Mouse (Mus musculus): Measurements from ENCODE around the gene Il17re. TPM values are rescaled to one million over a fixed set of nuclear protein-coding genes. Genes with fewer than 3 reads are reported as not detected.

Gene Il17re
- 6.1 and 7.8 TPM in 2 replicates for polyA plus RNA-seq (2015; fragmentation: Nextera tagmentation; extraction: Ambion mirVana)

DNA sequence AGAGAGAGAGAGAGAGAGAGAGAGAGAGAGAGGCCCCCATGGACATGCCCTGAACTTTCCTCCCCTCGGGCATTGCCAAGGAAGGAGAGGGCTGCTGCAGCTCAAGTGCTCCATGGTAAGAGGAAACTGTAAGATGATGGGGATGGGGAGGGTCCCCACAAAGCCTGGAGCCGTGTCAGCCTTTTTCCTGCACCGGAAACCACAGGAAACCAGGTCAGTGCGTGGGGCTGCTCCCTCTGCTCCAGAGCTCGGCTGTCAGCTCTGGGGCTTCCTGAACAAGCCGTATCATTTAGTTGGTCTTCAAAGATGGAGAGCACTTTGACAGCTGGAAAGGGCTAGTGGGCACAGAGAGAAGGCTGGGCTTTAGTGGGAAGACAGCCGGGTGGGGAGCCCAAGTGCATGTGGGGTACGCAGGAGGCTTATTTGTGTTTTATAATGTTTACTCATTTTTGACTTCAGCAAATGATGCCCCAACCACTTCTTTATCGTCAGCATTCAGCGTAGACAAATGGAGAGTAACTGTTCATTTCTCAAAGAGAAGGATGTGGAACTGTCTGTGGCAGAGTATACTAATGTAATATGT is at the start of gene Il17re:
Gene Il17re, plus strand, starts transcription at position 533 of the 583 bp plus-strand sequence.
- ATAC-seq (replicated peaks; ENCODE audit: low FRiP score): no peak
- H3K27ac ChIP-seq: peak within 1 kb of the TSS; percentile 60; the same call in 1 of the 2 replicates
- H3K4me1 ChIP-seq: 0 out of 2 replicates have a peak, but pooled peaks cover 7% of the 10 kb centered on the region
- H3K4me3 ChIP-seq (replicated peaks): peak within 1 kb of the TSS; percentile 10; the same call in 1 of the 2 replicates
- H3K9ac ChIP-seq: no peak within 1 kb of the TSS
- peak within 1 kb of the TSS; percentile 34; the same call in 1 of the 2 replicates for H3K4me2 ChIP-seq
- no peaks in the 10 kb centered on the region for H3K9me3 ChIP-seq (replicated peaks)
- H3K27me3 ChIP-seq: no peaks in the 10 kb centered on the region; the same call in 1 of the 2 replicates
- H3K36me3 ChIP-seq: no peaks in the 10 kb centered on the region
- 55% methylated on average over 10 of the region's 10 CpGs for WGBS

DNA sequence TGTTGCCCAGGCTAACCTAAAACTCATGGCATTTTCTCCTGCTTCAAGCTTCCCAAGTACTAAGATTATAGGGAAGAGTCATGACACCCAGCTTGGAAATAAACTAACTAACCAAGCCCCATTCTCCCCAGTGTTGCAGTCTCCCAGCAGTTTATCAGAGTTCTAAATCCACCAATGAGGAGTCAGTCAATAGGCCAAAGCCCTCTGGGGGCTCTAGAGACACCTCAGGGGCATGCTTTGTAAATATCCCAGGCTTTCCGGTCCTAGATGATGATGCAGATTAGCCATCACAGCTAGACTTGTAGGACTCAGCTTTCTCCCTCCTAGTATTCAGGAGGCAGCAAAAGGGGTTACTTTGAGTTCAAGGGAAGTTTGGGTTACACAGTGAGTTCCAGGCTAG is 48.3 kb upstream of the Il17re start:
- Histone ChIP-seq H3K9me3 (replicated peaks) (no peaks in the 10 kb centered on the region), H3K27me3 (no peaks in the 10 kb centered on the region), H3K4me1 (no peaks in the 10 kb centered on the region), H3K36me3 (peaks cover 14% of the 10 kb centered on the region), H3K4me3 (replicated peaks) (no peak overlapping the region), H3K9ac (no peak overlapping the region), H3K27ac (no peak overlapping the region), H3K4me2 (no peak overlapping the region)
- ATAC-seq (replicated peaks; ENCODE audit: low FRiP score): no peak
- 62% methylated on average over 1 of the region's 1 CpGs for WGBS

DNA sequence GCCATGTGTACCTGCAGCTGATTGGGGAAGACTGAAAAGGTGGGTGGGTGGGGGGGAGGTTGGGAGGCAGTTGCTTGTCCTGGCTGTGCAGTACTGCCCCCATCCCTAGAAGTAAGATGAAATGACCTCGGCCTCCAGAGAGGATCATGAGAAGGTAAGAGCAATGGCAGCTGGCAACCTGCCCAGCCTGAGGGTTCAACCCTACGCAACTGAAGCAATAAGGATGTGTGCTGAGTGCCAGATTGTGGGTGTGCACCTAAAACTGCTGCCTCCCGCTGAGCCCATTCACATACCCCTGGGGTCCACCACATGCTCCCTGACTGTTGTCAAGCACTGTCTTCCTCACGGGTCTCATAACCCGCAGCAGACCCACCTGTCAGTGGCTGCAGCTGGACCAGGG is 41.9 kb upstream of the Il17re start:
- WGBS: 76% methylated on average over 5 of the region's 5 CpGs

DNA sequence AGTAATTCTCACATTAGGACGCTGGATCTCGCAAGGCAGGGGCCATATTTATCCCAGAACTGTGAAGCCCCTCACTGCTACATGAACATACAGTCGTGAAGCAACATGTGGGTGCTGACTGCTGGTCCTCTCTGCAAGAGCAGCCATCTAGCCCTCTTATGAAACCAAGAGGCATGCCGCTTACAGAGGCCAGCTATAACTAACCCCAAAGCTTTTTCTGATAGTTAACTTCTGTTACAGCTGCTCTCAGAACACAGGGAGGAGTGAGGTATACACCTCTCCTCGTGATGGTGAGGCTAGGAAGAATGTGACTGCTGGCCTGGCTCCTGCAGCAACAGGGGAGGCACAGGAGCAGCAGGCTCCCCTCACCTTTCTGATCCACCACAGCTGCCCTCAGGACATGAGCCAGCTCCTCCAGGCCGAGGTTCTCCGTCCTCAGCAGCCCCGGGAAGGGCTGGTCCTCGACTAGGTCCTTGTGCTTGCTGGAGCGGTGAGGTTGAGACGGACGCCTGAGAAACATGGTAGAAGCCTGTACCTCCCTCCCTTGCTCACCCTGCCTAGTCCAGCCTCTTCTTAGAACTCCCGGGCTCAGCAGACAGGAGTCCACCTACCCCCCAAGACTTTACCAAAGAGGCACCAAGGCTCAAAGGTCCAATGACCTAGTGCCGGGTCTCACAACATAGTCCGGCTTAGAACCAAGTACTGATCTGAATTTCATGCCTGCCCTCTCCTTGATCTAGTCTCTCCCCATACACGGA is 39.7 kb upstream of the Il17re start:
- 11% methylated on average over 16 of the region's 16 CpGs for whole genome bisulfite sequencing
- Histone ChIP-seq H3K27ac (peak overlapping the region; percentile 65), H3K9ac (peak overlapping the region; percentile 66), H3K27me3 (no peaks in the 10 kb centered on the region), H3K36me3 (peaks cover 26% of the 10 kb centered on the region), H3K4me1 (peaks cover 15% of the 10 kb centered on the region), H3K9me3 (replicated peaks) (no peaks in the 10 kb centered on the region), H3K4me3 (replicated peaks) (peak overlapping the region; percentile 63), H3K4me2 (peak overlapping the region; percentile 90)
- peak; percentile 77 for ATAC-seq (replicated peaks; ENCODE audit: low FRiP score)

More for the DNA sequence above, 41.9 kb upstream of the Il17re start:
- H3K4me3 ChIP-seq (replicated peaks): no peak overlapping the region
- H3K4me2 ChIP-seq: no peak overlapping the region
- peaks cover 15% of the 10 kb centered on the region for H3K4me1 ChIP-seq
- no peak overlapping the region for H3K9ac ChIP-seq
- H3K27ac ChIP-seq: no peak overlapping the region
- H3K9me3 ChIP-seq (replicated peaks): no peaks in the 10 kb centered on the region
- peaks cover 26% of the 10 kb centered on the region for H3K36me3 ChIP-seq
- no peaks in the 10 kb centered on the region for H3K27me3 ChIP-seq
- no peak for ATAC-seq (replicated peaks; ENCODE audit: low FRiP score)

DNA sequence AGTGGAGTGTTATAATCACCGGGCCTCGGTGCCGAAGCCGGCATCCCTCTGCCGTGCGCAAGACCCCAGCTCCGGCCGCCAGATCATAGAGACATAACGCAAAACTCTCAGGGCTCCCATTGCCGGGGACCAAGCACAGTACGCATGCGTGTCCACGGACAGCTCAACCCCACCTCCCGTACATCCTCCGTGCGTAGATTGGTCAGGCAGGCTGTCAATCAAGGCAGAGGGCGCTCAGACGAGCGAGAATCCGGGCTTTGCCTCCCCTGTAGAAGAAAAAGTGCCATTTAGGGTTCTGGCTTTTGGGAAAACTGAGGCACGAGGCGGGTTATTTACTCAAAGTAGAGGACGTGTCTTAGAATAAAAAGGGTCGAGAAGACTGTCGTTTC is 39.1 kb upstream of the Il17re start, which contains the start of gene Rpusd3:
Gene Rpusd3, minus strand, starts transcription at position 142 of the 389 bp plus-strand sequence.
- under 1% methylated on average over 25 of the region's 25 CpGs for WGBS
- H3K4me1 ChIP-seq: peaks cover 15% of the 10 kb centered on the region
- H3K27me3 ChIP-seq: no peaks in the 10 kb centered on the region

DNA sequence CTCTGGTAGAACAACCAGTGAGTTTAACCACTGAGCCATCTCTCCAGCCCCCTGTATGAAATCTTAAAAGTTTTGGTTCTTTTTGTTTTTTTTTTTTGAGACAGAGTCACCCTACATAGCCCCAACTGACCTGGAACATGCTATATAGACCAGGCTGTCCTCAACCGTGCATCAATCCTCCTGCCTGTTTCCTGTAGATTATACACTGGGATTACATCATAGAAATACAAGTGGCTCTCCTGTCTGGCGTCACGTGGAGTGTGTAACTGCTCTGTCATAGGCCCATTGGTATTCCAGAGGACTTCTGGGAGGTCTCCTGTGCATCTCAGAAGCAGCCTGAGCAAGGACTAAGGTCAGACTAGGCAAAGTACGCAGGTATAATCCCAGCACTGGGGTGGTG is 35.3 kb upstream of the Il17re start:
- 77% methylated on average over 4 of the region's 4 CpGs for WGBS
- H3K27ac ChIP-seq: no peak overlapping the region
- no peak for ATAC-seq (replicated peaks; ENCODE audit: low FRiP score)

More for the DNA sequence above, 39.1 kb upstream of the Il17re start, which contains the start of gene Rpusd3:
- Histone ChIP-seq H3K27ac (peak within 1 kb of the TSS; percentile 65), H3K36me3 (peaks cover 26% of the 10 kb centered on the region), H3K4me2 (peak within 1 kb of the TSS; percentile 90), H3K9me3 (replicated peaks) (no peaks in the 10 kb centered on the region), H3K9ac (peak within 1 kb of the TSS; percentile 66), H3K4me3 (replicated peaks) (peak within 1 kb of the TSS; percentile 63)
- ATAC-seq (replicated peaks; ENCODE audit: low FRiP score): peak; percentile 97

DNA sequence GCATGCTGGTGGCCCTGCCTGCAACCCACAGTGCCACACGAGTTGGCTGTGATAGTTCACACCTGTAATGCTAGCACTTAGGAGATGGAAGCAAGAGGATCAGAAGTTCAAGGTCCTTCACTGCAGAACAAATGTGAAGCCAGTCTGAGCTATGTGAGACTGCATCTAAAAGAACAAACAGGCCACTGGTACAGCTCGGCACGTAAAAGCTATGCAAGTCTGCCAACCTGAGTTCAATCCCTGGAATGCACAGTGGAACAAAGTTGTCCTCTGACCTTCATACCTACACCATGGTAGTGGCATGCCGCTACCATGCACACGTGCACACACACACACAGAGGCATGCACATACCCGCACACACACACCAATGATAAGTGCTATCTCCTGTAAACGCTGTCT is 34.1 kb upstream of the Il17re start:
- WGBS: 82% methylated on average over 7 of the region's 7 CpGs
- Histone ChIP-seq H3K9ac (no peak overlapping the region), H3K4me1 (peaks cover 3% of the 10 kb centered on the region), H3K4me3 (replicated peaks) (no peak overlapping the region), H3K27ac (no peak overlapping the region), H3K36me3 (no peaks in the 10 kb centered on the region), H3K27me3 (no peaks in the 10 kb centered on the region), H3K4me2 (no peak overlapping the region), H3K9me3 (replicated peaks) (peaks cover 3% of the 10 kb centered on the region; the same call in 1 of the 2 replicates)
- ATAC-seq (replicated peaks; ENCODE audit: low FRiP score): no peak

More for the DNA sequence above, 35.3 kb upstream of the Il17re start:
- H3K9me3 ChIP-seq (replicated peaks): peaks cover 3% of the 10 kb centered on the region; the same call in 1 of the 2 replicates
- H3K4me1 ChIP-seq: peaks cover 10% of the 10 kb centered on the region
- no peak overlapping the region for H3K4me2 ChIP-seq
- H3K4me3 ChIP-seq (replicated peaks): no peak overlapping the region
- no peaks in the 10 kb centered on the region for H3K27me3 ChIP-seq
- H3K9ac ChIP-seq: no peak overlapping the region
- H3K36me3 ChIP-seq: no peaks in the 10 kb centered on the region

DNA sequence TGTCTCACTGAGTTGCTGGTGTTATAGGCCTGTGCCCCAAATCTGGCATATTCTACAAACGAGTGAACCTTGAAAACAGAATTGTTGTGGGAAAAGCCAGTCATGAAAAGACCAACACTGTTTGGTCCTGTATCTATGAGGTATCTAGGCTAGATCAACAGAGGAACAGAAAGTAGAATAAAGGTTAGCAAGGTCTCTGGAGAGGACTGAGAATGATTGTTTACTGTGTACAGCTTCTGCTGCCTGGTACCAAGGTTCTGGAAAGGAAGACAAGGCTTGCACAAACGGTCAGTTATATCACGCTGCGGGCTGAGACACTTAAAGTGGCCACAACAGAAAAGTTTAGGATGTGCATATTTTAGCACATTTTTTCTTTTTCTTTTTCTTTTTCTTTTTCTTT is 31.6 kb upstream of the Il17re start:
- Histone ChIP-seq H3K4me1 (no peaks in the 10 kb centered on the region), H3K9me3 (replicated peaks) (peaks cover 3% of the 10 kb centered on the region; the same call in 1 of the 2 replicates), H3K4me3 (replicated peaks) (no peak overlapping the region), H3K4me2 (no peak overlapping the region), H3K36me3 (no peaks in the 10 kb centered on the region), H3K9ac (no peak overlapping the region), H3K27ac (no peak overlapping the region), H3K27me3 (no peaks in the 10 kb centered on the region)
- no peak for ATAC-seq (replicated peaks; ENCODE audit: low FRiP score)
- 92% methylated on average over 4 of the region's 4 CpGs for WGBS

DNA sequence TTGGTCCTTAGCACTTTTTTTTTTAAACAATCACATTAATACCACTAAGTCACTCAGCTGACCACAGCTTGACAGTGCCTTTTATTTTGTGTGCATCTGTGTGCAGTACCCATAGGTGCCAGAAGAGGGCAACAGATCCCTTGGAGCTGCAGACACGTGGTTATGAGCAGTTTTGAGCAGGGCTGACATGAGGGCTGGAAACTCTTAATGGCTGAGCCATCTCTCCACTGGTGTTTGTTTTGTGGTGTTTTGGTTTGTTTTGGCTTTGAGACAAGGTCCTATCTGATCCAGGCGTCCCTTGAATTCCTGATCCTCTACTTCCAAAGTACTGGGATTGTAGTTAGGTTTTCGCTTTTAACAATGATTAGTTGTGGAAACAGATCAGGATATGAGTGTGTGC is 30.9 kb upstream of the Il17re start:
- no peak overlapping the region for H3K9ac ChIP-seq
- H3K4me2 ChIP-seq: no peak overlapping the region
- no peaks in the 10 kb centered on the region for H3K27me3 ChIP-seq
- no peak overlapping the region for H3K27ac ChIP-seq
- 0 out of 2 replicates have a peak, but pooled peaks cover 4% of the 10 kb centered on the region for H3K4me1 ChIP-seq
- H3K4me3 ChIP-seq (replicated peaks): no peak overlapping the region
- peaks cover 3% of the 10 kb centered on the region; the same call in 1 of the 2 replicates for H3K9me3 ChIP-seq (replicated peaks)
- no peaks in the 10 kb centered on the region for H3K36me3 ChIP-seq
- 59% methylated on average over 3 of the region's 3 CpGs for WGBS
- ATAC-seq (replicated peaks; ENCODE audit: low FRiP score): no peak

DNA sequence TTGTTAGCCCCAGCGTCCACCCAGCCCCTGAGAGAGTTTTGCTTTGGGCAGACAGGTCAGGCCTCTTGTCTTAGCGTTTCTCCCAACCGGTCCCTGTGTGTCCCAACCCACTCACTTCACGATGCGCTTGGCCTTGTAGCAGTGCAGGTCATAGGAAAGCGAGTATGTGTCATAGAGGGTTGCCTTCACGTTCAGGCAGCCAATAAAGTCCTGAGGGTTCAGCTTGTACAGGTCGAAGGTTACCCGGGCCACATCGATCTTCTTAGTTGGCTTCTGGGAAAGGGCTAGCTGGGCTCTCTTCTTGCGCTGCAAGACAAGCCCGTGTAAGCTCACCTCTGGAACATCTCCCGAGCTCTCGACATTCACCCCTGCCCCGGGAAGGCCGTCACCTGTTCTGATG is 30.3 kb upstream of the Il17re start:
- no peak for ATAC-seq (replicated peaks; ENCODE audit: low FRiP score)
- WGBS: 89% methylated on average over 16 of the region's 16 CpGs
- Histone ChIP-seq H3K9ac (no peak overlapping the region), H3K4me3 (replicated peaks) (no peak overlapping the region), H3K9me3 (replicated peaks) (peaks cover 3% of the 10 kb centered on the region; the same call in 1 of the 2 replicates), H3K27ac (no peak overlapping the region), H3K4me2 (no peak overlapping the region), H3K36me3 (no peaks in the 10 kb centered on the region), H3K27me3 (no peaks in the 10 kb centered on the region), H3K4me1 (0 out of 2 replicates have a peak, but pooled peaks cover 4% of the 10 kb centered on the region)

DNA sequence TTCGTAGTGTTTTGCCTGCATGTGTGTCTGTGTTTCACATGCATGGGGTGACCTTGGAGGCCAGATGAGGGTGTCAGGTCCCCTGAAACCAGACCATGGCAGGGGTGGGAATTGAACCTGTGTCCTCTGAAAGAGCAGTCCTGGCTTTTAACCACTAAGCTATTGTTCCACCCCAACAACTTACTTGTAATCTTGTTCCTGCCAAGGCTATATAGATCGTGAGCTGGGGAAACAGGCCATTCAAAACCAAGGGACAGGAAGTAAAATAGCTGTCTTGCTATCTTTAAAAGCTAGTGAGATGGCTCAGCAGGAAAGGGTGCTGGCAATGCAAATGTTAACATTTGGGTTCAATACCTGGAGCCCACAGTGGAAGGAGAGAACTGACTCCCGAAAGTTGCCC is 28.3 kb upstream of the Il17re start:
- H3K27ac ChIP-seq: no peak overlapping the region
- 75% methylated on average over 3 of the region's 3 CpGs for WGBS
- no peaks in the 10 kb centered on the region for H3K36me3 ChIP-seq
- no peak overlapping the region for H3K9ac ChIP-seq
- no peak overlapping the region for H3K4me2 ChIP-seq
- 0 out of 2 replicates have a peak, but pooled peaks cover 4% of the 10 kb centered on the region for H3K4me1 ChIP-seq
- H3K9me3 ChIP-seq (replicated peaks): peaks cover 3% of the 10 kb centered on the region; the same call in 1 of the 2 replicates
- no peaks in the 10 kb centered on the region for H3K27me3 ChIP-seq
- ATAC-seq (replicated peaks; ENCODE audit: low FRiP score): no peak
- H3K4me3 ChIP-seq (replicated peaks): no peak overlapping the region

DNA sequence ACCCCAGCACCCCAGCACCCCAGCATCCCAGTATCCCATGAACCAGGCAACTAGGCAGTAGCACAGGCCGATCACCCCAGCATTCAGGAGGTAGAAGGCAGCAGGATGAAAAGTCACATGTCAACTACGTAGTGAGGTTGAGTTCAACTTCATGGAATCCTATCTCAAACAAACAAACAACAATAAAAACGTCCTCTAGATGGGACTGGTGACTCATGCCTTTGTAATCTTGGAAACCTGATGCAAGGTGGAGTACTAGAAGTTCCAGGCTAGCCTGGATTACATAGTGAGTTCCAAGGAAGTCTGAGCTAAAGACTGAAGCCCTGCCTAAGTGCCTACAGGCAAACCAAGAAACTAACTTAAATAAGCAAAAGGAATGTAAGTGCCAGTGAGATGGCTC is 27.4 kb upstream of the Il17re start:
- no peak overlapping the region for H3K27ac ChIP-seq
- H3K9me3 ChIP-seq (replicated peaks): peaks cover 3% of the 10 kb centered on the region; the same call in 1 of the 2 replicates
- H3K4me3 ChIP-seq (replicated peaks): no peak overlapping the region
- H3K27me3 ChIP-seq: no peaks in the 10 kb centered on the region
- no peak overlapping the region for H3K4me2 ChIP-seq
- H3K9ac ChIP-seq: no peak overlapping the region
- H3K36me3 ChIP-seq: no peaks in the 10 kb centered on the region
- 55% methylated on average over 3 of the region's 3 CpGs for WGBS
- 0 out of 2 replicates have a peak, but pooled peaks cover 4% of the 10 kb centered on the region for H3K4me1 ChIP-seq
- no peak for ATAC-seq (replicated peaks; ENCODE audit: low FRiP score)
